Mouse (Mus musculus): ENCODE results near the gene Mdm2. TPM values are rescaled to one million over a fixed set of nuclear protein-coding genes. Genes with fewer than 3 reads are reported as not detected.

The Mdm2 gene
- polyA plus RNA-seq, 1 experiment from 2014 or later: 39.7 TPM

DNA sequence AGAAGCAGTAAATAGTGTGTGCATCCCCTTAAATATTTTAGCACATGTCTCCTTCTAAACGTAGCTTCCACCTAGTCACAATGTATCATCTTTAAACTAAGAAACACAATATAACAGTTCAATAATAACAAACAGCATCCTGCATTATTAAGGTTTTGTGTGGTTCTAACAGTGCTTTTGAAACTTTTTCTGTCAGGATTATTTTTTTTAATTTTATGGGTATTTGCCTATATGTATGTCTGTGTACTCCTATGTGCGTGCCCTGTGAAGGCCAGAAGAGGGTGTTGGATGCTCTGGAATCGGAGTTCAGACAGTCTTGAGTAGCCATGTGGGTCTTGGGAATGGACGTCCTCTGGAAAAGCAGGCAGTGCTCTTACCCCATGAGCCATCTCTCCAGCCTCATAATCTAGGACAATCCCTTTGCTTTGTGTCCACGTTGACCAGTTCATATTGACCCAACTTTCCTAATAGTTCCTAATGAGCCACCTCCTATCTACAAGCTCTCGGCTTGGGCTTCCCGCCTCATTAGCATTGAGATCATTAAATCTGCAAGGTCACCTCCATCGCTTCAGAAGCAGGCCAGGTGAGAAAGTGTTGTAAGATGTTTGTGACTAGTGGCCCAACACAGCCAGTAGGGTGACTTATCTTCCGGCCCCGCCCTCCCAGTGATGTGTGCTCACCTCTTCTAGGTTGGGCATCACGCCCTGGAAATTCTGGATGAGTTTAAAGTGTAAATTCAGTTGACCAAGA lies 61.1 kb downstream of the Mdm2 start:
- ATAC-seq (replicated peaks; ENCODE audit: low FRiP score, low TSS enrichment, low read depth) (no peak), DNase-seq (ENCODE audit: low spot score) (no peak)
- Histone ChIP-seq H3K9ac (ENCODE audit: low read length) (no peak overlapping the region), H3K9me3 (ENCODE audit: control insufficient read depth, low read length) (no peaks in the 10 kb centered on the region), H3K27ac (ENCODE audit: low read depth) (no peak overlapping the region), H3K4me3 (ENCODE audit: low read depth, low read length) (no peak overlapping the region), H3K4me1 (replicated peaks; ENCODE audit: control insufficient read depth, insufficient read depth, low read length) (no peaks in the 10 kb centered on the region), H3K27me3 (replicated peaks; ENCODE audit: control insufficient read depth, insufficient read depth, low read length) (no peaks in the 10 kb centered on the region), H3K4me2 (ENCODE audit: low read length) (no peak overlapping the region), H3K36me3 (ENCODE audit: control insufficient read depth, insufficient read depth, low read length) (no peaks in the 10 kb centered on the region)
- WGBS: 89% methylated on average over 11 of the region's 11 CpGs

DNA sequence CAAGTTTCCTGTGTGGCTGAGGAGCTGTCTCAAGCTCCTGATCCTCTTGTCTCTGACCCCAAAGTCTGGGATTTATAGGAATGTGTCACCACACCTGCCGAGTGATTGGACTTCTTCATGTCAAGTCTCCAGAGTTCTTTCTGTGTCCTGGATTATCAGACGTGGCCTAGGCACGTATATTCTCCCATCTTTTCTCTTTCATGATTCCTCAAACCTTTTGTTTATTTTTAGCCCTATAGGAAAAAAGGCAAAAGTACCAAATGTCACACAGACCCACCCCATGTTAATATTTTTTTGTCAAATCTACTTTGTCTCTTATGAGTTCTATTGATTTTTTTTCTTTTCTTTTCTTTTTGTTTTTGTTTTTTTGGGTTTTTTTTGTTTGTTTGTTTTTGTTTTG lies 61.9 kb downstream of the Mdm2 start:
- no peak overlapping the region for H3K4me2 ChIP-seq (ENCODE audit: low read length)
- H3K4me1 ChIP-seq (replicated peaks; ENCODE audit: control insufficient read depth, insufficient read depth, low read length): no peaks in the 10 kb centered on the region
- no peak for ATAC-seq (replicated peaks; ENCODE audit: low FRiP score, low TSS enrichment, low read depth)
- no peaks in the 10 kb centered on the region for H3K9me3 ChIP-seq (ENCODE audit: control insufficient read depth, low read length)
- H3K27ac ChIP-seq (ENCODE audit: low read depth): no peak overlapping the region
- DNase-seq (ENCODE audit: low spot score): no peak
- H3K36me3 ChIP-seq (ENCODE audit: control insufficient read depth, insufficient read depth, low read length): no peaks in the 10 kb centered on the region
- no peaks in the 10 kb centered on the region for H3K27me3 ChIP-seq (replicated peaks; ENCODE audit: control insufficient read depth, insufficient read depth, low read length)
- no peak overlapping the region for H3K4me3 ChIP-seq (ENCODE audit: low read depth, low read length)
- WGBS: 82% methylated on average over 3 of the region's 3 CpGs
- H3K9ac ChIP-seq (ENCODE audit: low read length): no peak overlapping the region

DNA sequence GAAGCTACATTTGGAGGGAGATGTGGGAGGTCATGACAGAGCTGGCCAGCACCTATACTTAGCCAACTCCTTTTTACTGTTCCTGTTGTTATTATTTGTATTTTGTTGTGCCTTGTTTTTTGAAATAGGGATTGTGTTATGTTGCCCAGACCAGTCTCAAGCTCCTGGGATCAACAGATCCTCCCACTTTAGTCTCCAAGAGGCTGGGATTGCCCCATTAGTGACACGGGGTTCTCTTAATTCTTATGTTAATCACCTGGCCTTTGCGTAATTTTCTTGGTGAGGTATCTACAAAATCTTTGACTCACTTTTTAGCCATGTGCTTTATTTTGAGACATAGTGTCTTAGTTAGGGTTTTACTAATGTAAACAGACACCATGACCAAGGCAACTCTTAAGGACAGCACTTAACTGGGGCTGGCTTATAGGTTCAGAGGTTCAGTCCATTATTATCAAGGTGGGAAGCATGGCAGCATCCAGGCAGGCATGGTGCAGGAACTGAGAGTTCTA lies 62.5 kb downstream of the Mdm2 start:
- Histone ChIP-seq H3K36me3 (ENCODE audit: control insufficient read depth, insufficient read depth, low read length) (no peaks in the 10 kb centered on the region), H3K9ac (ENCODE audit: low read length) (no peak overlapping the region), H3K4me1 (replicated peaks; ENCODE audit: control insufficient read depth, insufficient read depth, low read length) (no peaks in the 10 kb centered on the region), H3K27me3 (replicated peaks; ENCODE audit: control insufficient read depth, insufficient read depth, low read length) (no peaks in the 10 kb centered on the region), H3K4me3 (ENCODE audit: low read depth, low read length) (no peak overlapping the region), H3K9me3 (ENCODE audit: control insufficient read depth, low read length) (no peaks in the 10 kb centered on the region), H3K4me2 (ENCODE audit: low read length) (no peak overlapping the region), H3K27ac (ENCODE audit: low read depth) (no peak overlapping the region)
- ATAC-seq (replicated peaks; ENCODE audit: low FRiP score, low TSS enrichment, low read depth) (no peak), DNase-seq (ENCODE audit: low spot score) (no peak)
- 81% methylated on average over 2 of the region's 2 CpGs for WGBS

DNA sequence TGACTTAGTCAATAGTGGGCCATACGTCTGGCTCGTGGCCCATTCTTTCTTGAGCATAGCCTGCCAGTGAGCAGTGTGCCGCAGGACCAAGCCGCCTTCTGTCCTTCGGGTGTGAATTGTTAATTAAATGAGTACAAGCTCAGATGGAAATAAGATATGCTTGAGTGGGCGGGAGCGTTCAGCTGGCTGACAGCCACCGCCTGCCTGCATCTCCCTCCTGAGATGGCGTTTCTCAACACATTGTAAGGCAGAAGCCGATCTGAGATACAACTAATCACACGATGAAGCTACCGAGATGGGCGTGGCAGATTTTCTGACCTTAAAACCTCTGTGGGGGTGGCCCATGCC lies 63.4 kb downstream of the Mdm2 start:
- 87% methylated on average over 13 of the region's 13 CpGs for WGBS
- H3K9me3 ChIP-seq (ENCODE audit: control insufficient read depth, low read length): no peaks in the 10 kb centered on the region
- DNase-seq (ENCODE audit: low spot score) (no peak), ATAC-seq (replicated peaks; ENCODE audit: low FRiP score, low TSS enrichment, low read depth) (no peak)
- no peak overlapping the region for H3K4me2 ChIP-seq (ENCODE audit: low read length)
- no peak overlapping the region for H3K27ac ChIP-seq (ENCODE audit: low read depth)
- H3K4me3 ChIP-seq (ENCODE audit: low read depth, low read length): no peak overlapping the region
- no peaks in the 10 kb centered on the region for H3K27me3 ChIP-seq (replicated peaks; ENCODE audit: control insufficient read depth, insufficient read depth, low read length)
- no peaks in the 10 kb centered on the region for H3K36me3 ChIP-seq (ENCODE audit: control insufficient read depth, insufficient read depth, low read length)
- no peaks in the 10 kb centered on the region for H3K4me1 ChIP-seq (replicated peaks; ENCODE audit: control insufficient read depth, insufficient read depth, low read length)
- no peak overlapping the region for H3K9ac ChIP-seq (ENCODE audit: low read length)

DNA sequence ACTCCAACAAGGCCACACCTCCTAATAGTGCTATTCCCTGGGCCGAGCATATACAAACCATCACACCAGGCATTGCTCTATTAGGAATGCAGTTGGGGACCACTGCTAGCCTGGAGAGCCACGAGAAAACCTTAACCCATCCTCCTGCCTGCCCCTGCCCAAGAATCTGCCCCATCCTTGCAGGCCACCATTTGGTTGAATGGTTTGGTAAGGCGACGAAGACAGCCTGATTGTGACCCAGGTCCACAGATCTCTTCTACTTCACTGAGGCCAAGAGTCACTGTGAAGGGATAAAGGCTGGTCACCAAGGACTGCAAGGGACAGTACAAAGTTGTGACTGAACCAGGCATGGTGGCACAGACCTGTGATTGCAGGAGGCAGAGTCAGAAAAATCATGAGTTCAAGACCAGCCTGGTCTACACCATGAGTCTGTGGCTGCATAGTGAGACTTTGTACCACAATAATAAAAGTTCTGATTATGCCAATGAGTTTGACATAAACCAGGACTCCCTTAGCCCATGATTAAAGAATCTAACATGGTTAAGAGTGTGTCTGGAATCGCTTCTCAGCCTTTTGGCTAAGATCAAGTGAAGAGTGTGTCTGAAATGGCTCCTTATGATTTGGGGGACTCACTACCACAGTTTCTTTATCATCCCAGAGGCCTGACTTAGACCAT lies 63.9 kb downstream of the Mdm2 start:
- DNase-seq (ENCODE audit: low spot score) (no peak), ATAC-seq (replicated peaks; ENCODE audit: low FRiP score, low TSS enrichment, low read depth) (no peak)
- H3K4me2 ChIP-seq (ENCODE audit: low read length): no peak overlapping the region
- no peaks in the 10 kb centered on the region for H3K9me3 ChIP-seq (ENCODE audit: control insufficient read depth, low read length)
- no peaks in the 10 kb centered on the region for H3K4me1 ChIP-seq (replicated peaks; ENCODE audit: control insufficient read depth, insufficient read depth, low read length)
- no peak overlapping the region for H3K4me3 ChIP-seq (ENCODE audit: low read depth, low read length)
- 87% methylated on average over 5 of the region's 5 CpGs for WGBS
- H3K27ac ChIP-seq (ENCODE audit: low read depth): no peak overlapping the region
- no peak overlapping the region for H3K9ac ChIP-seq (ENCODE audit: low read length)
- H3K36me3 ChIP-seq (ENCODE audit: control insufficient read depth, insufficient read depth, low read length): no peaks in the 10 kb centered on the region
- H3K27me3 ChIP-seq (replicated peaks; ENCODE audit: control insufficient read depth, insufficient read depth, low read length): no peaks in the 10 kb centered on the region

DNA sequence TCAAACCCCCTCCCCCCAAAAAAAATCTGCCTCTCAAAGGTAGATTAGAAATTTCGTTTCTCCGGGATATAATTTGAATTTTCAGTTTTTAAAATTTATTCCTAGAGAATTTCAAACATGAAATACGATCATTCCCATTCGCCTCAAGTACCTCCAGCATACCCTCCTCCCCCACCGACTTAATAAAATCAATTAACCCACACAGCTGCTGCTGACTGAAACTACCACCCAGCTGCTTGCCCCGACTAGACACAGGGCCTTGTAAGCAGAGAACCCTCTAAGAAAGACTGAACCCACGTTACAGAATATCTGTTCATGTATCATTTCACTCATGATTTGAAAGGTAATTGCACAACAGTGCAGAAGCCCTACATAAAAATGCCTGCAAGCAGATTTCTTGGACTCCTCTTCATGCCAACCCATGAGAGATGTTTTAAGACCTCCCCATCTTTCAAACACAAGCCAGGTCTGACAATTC lies 65.0 kb downstream of the Mdm2 start:
- H3K4me3 ChIP-seq (ENCODE audit: low read depth, low read length): no peak overlapping the region
- ATAC-seq (replicated peaks; ENCODE audit: low FRiP score, low TSS enrichment, low read depth): no peak
- H3K4me1 ChIP-seq (replicated peaks; ENCODE audit: control insufficient read depth, insufficient read depth, low read length): no peaks in the 10 kb centered on the region
- H3K4me2 ChIP-seq (ENCODE audit: low read length): no peak overlapping the region
- WGBS: 79% methylated on average over 7 of the region's 7 CpGs
- no peak overlapping the region for H3K9ac ChIP-seq (ENCODE audit: low read length)
- no peak for DNase-seq (ENCODE audit: low spot score)
- H3K27ac ChIP-seq (ENCODE audit: low read depth): no peak overlapping the region
- no peaks in the 10 kb centered on the region for H3K27me3 ChIP-seq (replicated peaks; ENCODE audit: control insufficient read depth, insufficient read depth, low read length)
- no peaks in the 10 kb centered on the region for H3K36me3 ChIP-seq (ENCODE audit: control insufficient read depth, insufficient read depth, low read length)
- no peaks in the 10 kb centered on the region for H3K9me3 ChIP-seq (ENCODE audit: control insufficient read depth, low read length)

DNA sequence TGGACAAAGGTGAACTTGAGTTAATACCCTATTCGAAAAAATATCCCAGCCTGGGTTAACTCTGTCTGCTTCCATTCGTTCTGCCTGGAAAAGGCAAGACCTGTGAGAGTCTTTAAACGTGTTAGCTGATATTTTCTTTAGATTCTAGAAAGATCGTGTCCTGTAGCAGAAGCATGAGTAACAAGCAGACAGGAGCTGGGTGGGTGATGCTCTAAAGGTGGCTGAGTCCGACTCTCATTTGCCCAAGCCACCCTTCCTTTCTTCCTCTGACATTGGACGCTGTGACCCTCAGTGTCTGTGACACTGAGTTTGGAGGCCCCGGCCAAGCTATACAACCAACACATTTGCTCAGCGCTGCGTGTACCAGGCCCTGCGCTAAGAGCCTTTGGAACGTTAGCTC lies 65.7 kb downstream of the Mdm2 start:
- H3K9ac ChIP-seq (ENCODE audit: low read length): no peak overlapping the region
- H3K9me3 ChIP-seq (ENCODE audit: control insufficient read depth, low read length): no peaks in the 10 kb centered on the region
- H3K4me2 ChIP-seq (ENCODE audit: low read length): no peak overlapping the region
- H3K4me3 ChIP-seq (ENCODE audit: low read depth, low read length): no peak overlapping the region
- no peaks in the 10 kb centered on the region for H3K4me1 ChIP-seq (replicated peaks; ENCODE audit: control insufficient read depth, insufficient read depth, low read length)
- WGBS: 77% methylated on average over 11 of the region's 11 CpGs
- ATAC-seq (replicated peaks; ENCODE audit: low FRiP score, low TSS enrichment, low read depth) (no peak), DNase-seq (ENCODE audit: low spot score) (no peak)
- no peaks in the 10 kb centered on the region for H3K36me3 ChIP-seq (ENCODE audit: control insufficient read depth, insufficient read depth, low read length)
- H3K27me3 ChIP-seq (replicated peaks; ENCODE audit: control insufficient read depth, insufficient read depth, low read length): no peaks in the 10 kb centered on the region
- H3K27ac ChIP-seq (ENCODE audit: low read depth): no peak overlapping the region

DNA sequence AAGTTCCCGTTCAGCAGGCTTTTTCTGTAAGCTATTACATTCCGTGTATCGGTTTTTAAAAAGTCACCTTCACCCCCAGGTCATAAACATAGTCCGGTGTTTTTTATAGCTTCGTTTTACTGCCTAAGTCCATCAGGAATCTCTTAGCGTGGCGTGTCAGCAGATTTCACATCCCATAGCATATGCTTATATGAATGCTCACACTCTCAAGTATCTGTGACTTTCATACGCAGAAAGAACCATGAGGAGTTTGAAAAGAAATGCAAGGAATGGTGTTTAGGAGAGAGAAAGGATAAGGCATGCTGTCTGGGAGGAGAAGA lies 66.2 kb downstream of the Mdm2 start:
- Histone ChIP-seq H3K9ac (ENCODE audit: low read length) (no peak overlapping the region), H3K4me1 (replicated peaks; ENCODE audit: control insufficient read depth, insufficient read depth, low read length) (no peaks in the 10 kb centered on the region), H3K4me2 (ENCODE audit: low read length) (no peak overlapping the region), H3K27ac (ENCODE audit: low read depth) (no peak overlapping the region), H3K27me3 (replicated peaks; ENCODE audit: control insufficient read depth, insufficient read depth, low read length) (no peaks in the 10 kb centered on the region), H3K9me3 (ENCODE audit: control insufficient read depth, low read length) (no peaks in the 10 kb centered on the region), H3K36me3 (ENCODE audit: control insufficient read depth, insufficient read depth, low read length) (no peaks in the 10 kb centered on the region), H3K4me3 (ENCODE audit: low read depth, low read length) (no peak overlapping the region)
- DNase-seq (ENCODE audit: low spot score) (no peak), ATAC-seq (replicated peaks; ENCODE audit: low FRiP score, low TSS enrichment, low read depth) (no peak)
- 59% methylated on average over 8 of the region's 8 CpGs for WGBS
